Mouse (Mus musculus): ENCODE measurements around the gene Cycs. TPM values are rescaled to one million over a fixed set of nuclear protein-coding genes. Genes with fewer than 3 reads are reported as not detected.
A peak's percentile ranks its signal among the peaks of the same experiment; 100 is the strongest.

Cycs gene
- polyA plus RNA-seq (2014; fragmentation: Nextera tagmentation; extraction: Ambion mirVana) = 168 and 176 TPM in 2 replicates

DNA sequence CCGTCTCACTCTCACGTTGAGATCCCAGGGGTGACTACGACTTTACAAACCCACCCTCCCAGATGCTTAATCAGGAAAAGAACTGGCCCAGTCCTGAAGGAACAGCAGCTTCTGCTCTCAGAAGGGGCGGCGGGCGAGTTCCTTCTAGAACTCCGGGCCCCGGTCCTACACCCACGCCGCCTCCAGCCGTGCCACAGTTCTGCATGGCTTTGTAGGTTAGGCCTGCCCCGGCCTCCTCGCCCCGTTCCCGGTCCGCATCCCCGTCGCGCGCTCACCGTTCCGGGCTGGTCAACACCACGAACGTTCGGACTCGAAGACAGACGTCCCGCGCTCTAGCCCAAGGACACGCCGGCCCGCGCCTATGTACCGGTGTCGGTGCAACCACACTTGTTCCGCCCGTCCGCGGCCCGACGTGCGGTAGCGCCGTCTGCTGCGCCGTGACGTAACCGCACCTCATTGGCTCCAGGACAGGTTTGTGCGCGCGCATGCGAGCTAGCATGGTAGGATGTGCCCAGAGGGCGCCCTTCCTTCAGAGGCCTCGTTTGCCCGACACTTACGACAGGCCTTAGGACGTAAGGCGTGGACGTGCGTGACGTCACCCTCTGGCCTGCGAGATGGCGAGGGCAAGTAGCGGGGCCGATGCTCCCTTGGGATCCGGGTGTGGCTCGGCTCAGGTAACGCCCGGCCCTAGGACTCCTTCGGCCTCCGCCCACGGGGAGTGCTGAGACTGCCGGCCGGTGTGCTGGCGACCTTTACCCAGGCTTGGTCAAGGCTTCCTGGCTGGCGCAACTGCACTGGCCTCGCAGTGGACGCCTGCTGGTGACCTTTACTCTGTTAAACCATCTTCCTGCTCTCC is at the start of gene Cycs:
Gene Cycs, minus strand, starts transcription at position 398 of the 856 bp plus-strand sequence.
- peak; percentile 97 for ATAC-seq (replicated peaks; ENCODE audit: insufficient number of reproducible peaks, low FRiP score, low TSS enrichment)
- WGBS (ENCODE audit: insufficient replicate concordance) = under 1% methylated on average over 78 of the region's 78 CpGs
- H3K4me1 ChIP-seq (ENCODE audit: control insufficient read depth, insufficient read depth, low read length) = 0 out of 2 replicates have a peak, but pooled peaks cover 2% of the 10 kb centered on the region

DNA sequence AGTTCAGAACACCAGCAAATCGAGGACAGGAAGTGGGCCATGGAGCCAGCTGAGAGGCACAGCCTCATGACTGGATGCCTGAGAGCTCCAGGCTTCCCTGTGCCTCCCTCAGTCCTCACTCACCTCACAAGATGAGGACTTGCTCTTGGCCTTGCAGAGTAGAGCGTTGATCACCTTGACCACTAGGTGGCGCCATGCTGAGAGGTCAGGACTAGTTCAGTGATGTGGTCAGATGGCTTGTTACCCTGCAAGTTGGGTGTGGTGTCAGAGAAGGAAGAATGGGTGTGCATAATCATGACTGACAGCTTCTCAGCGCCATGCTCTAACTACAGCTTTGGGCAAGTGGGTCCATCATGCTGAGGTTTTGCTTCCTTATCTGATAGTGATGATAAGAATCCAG is 35.3 kb upstream of the Cycs start:
- 29% methylated on average over 4 of the region's 4 CpGs for WGBS (ENCODE audit: insufficient replicate concordance)
- H3K9ac ChIP-seq (ENCODE audit: low read depth, low read length) = no peak overlapping the region
- no peak overlapping the region for H3K4me3 ChIP-seq (ENCODE audit: low read depth, low read length)
- no peaks in the 10 kb centered on the region for H3K9me3 ChIP-seq (replicated peaks; ENCODE audit: control insufficient read depth, low read length)
- H3K27ac ChIP-seq (ENCODE audit: low read depth, low read length) = no peak overlapping the region
- H3K36me3 ChIP-seq (ENCODE audit: control insufficient read depth, insufficient read depth, low read length) = no peaks in the 10 kb centered on the region
- no peak for ATAC-seq (replicated peaks; ENCODE audit: insufficient number of reproducible peaks, low FRiP score, low TSS enrichment)
- H3K4me2 ChIP-seq = no peak overlapping the region
- H3K4me1 ChIP-seq (ENCODE audit: control insufficient read depth, insufficient read depth, low read length) = no peaks in the 10 kb centered on the region
- no peaks in the 10 kb centered on the region for H3K27me3 ChIP-seq (ENCODE audit: control insufficient read depth, insufficient read depth, low read length)

More for the DNA sequence above, at the start of gene Cycs:
- Histone ChIP-seq H3K4me3 (ENCODE audit: low read depth, low read length) (peak within 1 kb of the TSS; percentile 73), H3K9me3 (replicated peaks; ENCODE audit: control insufficient read depth, low read length) (no peaks in the 10 kb centered on the region), H3K27ac (ENCODE audit: low read depth, low read length) (peak within 1 kb of the TSS; percentile 84), H3K9ac (ENCODE audit: low read depth, low read length) (peak within 1 kb of the TSS; percentile 82), H3K36me3 (ENCODE audit: control insufficient read depth, insufficient read depth, low read length) (0 out of 2 replicates have a peak, but pooled peaks cover 2% of the 10 kb centered on the region), H3K27me3 (ENCODE audit: control insufficient read depth, insufficient read depth, low read length) (no peaks in the 10 kb centered on the region), H3K4me2 (peak within 1 kb of the TSS; percentile 83)

DNA sequence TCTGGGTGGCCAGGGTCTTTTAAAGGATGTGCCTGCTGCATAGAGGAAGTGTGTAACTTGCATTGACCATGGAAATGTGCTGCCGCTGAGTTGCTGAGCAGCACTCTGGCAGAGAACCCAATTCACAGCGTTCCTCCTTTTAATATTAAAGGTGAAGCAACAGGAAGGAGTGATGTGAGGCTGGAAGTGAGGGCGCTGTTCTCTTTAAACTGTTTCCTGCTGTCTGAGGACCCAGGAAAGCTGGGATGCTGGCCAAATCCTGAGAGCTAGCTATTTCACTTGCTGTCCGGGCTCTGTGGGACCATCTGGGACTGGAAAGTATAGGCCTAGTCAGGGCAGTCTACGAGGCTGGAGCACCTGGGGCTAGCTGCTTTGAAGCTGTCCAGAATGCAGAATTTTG is 32.2 kb upstream of the Cycs start:
- Histone ChIP-seq H3K27ac (ENCODE audit: low read depth, low read length) (no peak overlapping the region), H3K4me1 (ENCODE audit: control insufficient read depth, insufficient read depth, low read length) (peaks cover 3% of the 10 kb centered on the region; the same call in 1 of the 2 replicates), H3K9me3 (replicated peaks; ENCODE audit: control insufficient read depth, low read length) (no peaks in the 10 kb centered on the region), H3K4me3 (ENCODE audit: low read depth, low read length) (no peak overlapping the region), H3K4me2 (no peak overlapping the region), H3K36me3 (ENCODE audit: control insufficient read depth, insufficient read depth, low read length) (peaks cover 3% of the 10 kb centered on the region; the same call in 1 of the 2 replicates), H3K9ac (ENCODE audit: low read depth, low read length) (no peak overlapping the region), H3K27me3 (ENCODE audit: control insufficient read depth, insufficient read depth, low read length) (no peaks in the 10 kb centered on the region)
- 67% methylated on average over 5 of the region's 5 CpGs for WGBS (ENCODE audit: insufficient replicate concordance)
- no peak for ATAC-seq (replicated peaks; ENCODE audit: insufficient number of reproducible peaks, low FRiP score, low TSS enrichment)

DNA sequence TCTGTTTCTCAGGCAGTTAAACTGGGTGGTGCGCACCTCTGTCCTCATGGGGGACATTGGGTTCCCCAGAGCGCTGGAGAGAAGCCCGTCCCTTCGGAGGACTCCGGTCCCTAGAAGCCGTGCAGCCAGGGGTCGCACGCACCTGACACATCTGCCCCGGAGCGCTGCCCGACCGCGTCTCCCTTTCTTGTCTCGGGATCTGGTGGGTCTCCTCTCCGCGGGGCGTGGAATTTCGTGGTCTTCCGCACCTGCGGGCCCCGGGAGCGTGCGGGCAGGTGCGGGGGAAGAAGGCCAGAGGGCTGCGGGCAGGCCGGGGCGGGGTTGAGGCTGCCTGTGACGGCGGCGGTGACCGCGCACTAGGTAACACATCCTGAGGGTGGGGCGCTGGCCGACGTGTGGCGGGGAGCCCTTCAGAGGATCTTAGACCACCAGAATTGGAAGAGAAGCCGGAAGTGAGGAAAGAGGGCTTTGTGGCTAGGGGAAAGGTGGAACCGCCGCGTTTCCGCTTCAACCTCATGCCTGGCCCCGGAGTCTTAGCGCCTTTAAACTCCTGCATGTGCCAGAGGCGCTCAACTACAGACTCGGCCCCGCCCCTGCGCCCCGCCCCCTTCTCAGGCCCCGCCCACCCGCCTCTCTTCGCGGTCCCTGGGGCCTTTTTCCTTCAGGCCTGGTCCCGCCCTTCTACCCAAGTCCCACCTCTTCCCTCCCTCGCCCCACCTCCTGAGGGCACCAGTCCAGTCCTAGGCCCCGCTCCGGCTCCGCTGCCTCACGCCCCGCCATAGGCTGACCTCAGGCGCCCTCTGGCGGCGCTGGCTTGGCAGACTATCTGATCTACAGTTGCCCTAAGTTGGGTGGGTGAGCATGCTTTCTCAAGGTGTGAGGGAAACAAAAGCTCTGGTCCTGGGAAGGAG is 30.2 kb upstream of the Cycs start, which contains the start of gene 4921507P07Rik:
Gene 4921507P07Rik, minus strand, starts transcription at position 332 of the 911 bp plus-strand sequence.
- peaks cover 3% of the 10 kb centered on the region; the same call in 1 of the 2 replicates for H3K36me3 ChIP-seq (ENCODE audit: control insufficient read depth, insufficient read depth, low read length)
- H3K4me3 ChIP-seq (ENCODE audit: low read depth, low read length) = peak within 1 kb of the TSS; percentile 69
- no peaks in the 10 kb centered on the region for H3K9me3 ChIP-seq (replicated peaks; ENCODE audit: control insufficient read depth, low read length)
- H3K9ac ChIP-seq (ENCODE audit: low read depth, low read length) = peak within 1 kb of the TSS; percentile 79
- peaks cover 3% of the 10 kb centered on the region; the same call in 1 of the 2 replicates for H3K4me1 ChIP-seq (ENCODE audit: control insufficient read depth, insufficient read depth, low read length)
- peak within 1 kb of the TSS; percentile 41; the same call in 1 of the 2 replicates for H3K27ac ChIP-seq (ENCODE audit: low read depth, low read length)
- H3K27me3 ChIP-seq (ENCODE audit: control insufficient read depth, insufficient read depth, low read length) = no peaks in the 10 kb centered on the region
- WGBS (ENCODE audit: insufficient replicate concordance) = under 1% methylated on average over 54 of the region's 62 CpGs
- ATAC-seq (replicated peaks; ENCODE audit: insufficient number of reproducible peaks, low FRiP score, low TSS enrichment) = peak; percentile 96
- peak within 1 kb of the TSS; percentile 100 for H3K4me2 ChIP-seq

DNA sequence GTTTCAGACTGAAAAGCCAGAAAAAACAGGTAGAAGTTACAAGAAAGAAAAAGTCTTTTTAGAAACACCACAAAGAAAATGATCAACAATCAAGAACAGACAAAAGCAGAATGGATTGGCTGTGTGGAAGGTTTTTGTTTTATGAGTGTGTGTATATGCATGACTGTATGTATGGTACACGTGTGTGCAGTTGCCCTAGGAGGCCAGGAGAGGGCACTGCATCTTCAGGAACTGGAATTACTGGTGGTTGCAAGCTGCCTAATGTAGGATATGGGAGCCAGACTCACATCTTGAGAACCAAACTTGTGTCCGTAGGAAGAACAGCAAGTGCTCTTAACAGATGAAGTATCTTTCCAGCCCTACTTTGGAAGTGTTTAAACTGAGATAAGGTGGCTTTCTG is 28.0 kb upstream of the Cycs start:
- Histone ChIP-seq H3K27me3 (ENCODE audit: control insufficient read depth, insufficient read depth, low read length) (no peaks in the 10 kb centered on the region), H3K4me1 (ENCODE audit: control insufficient read depth, insufficient read depth, low read length) (peaks cover 3% of the 10 kb centered on the region; the same call in 1 of the 2 replicates), H3K9me3 (replicated peaks; ENCODE audit: control insufficient read depth, low read length) (no peaks in the 10 kb centered on the region), H3K27ac (ENCODE audit: low read depth, low read length) (no peak overlapping the region), H3K4me3 (ENCODE audit: low read depth, low read length) (no peak overlapping the region), H3K36me3 (ENCODE audit: control insufficient read depth, insufficient read depth, low read length) (peaks cover 3% of the 10 kb centered on the region; the same call in 1 of the 2 replicates), H3K4me2 (no peak overlapping the region), H3K9ac (ENCODE audit: low read depth, low read length) (no peak overlapping the region)
- 70% methylated on average over 2 of the region's 2 CpGs for WGBS (ENCODE audit: insufficient replicate concordance)
- ATAC-seq (replicated peaks; ENCODE audit: insufficient number of reproducible peaks, low FRiP score, low TSS enrichment) = no peak

DNA sequence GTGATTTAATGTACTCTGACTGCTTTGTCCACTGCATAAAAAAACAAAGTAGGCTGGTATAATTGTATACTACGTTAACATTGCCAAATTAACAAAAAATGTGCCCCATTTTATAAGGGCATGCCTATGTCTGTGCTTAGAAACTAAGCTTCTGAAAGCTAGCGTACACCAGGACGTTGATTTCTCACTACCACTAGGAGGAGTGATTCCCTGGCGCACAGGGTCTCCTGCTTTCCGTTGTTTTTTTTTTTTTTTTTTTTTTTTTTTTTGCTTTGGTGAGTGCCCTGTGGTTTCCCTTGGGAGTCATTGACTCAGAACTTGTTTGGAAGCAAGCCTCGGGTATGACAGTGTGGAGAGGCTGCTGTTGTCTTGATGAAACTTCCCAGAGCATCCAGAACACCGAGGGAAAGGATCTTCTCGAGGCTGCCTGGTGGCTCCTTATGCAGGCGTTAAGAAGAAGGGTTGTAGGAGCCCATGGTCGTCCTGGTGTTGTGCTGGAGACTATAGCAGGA is 27.1 kb upstream of the Cycs start:
- ATAC-seq (replicated peaks; ENCODE audit: insufficient number of reproducible peaks, low FRiP score, low TSS enrichment) = no peak
- Histone ChIP-seq H3K27ac (ENCODE audit: low read depth, low read length) (no peak overlapping the region), H3K9ac (ENCODE audit: low read depth, low read length) (no peak overlapping the region), H3K4me3 (ENCODE audit: low read depth, low read length) (no peak overlapping the region), H3K4me2 (no peak overlapping the region), H3K36me3 (ENCODE audit: control insufficient read depth, insufficient read depth, low read length) (peaks cover 3% of the 10 kb centered on the region; the same call in 1 of the 2 replicates), H3K9me3 (replicated peaks; ENCODE audit: control insufficient read depth, low read length) (no peaks in the 10 kb centered on the region), H3K4me1 (ENCODE audit: control insufficient read depth, insufficient read depth, low read length) (peaks cover 3% of the 10 kb centered on the region; the same call in 1 of the 2 replicates), H3K27me3 (ENCODE audit: control insufficient read depth, insufficient read depth, low read length) (no peaks in the 10 kb centered on the region)
- 56% methylated on average over 10 of the region's 10 CpGs for WGBS (ENCODE audit: insufficient replicate concordance)

DNA sequence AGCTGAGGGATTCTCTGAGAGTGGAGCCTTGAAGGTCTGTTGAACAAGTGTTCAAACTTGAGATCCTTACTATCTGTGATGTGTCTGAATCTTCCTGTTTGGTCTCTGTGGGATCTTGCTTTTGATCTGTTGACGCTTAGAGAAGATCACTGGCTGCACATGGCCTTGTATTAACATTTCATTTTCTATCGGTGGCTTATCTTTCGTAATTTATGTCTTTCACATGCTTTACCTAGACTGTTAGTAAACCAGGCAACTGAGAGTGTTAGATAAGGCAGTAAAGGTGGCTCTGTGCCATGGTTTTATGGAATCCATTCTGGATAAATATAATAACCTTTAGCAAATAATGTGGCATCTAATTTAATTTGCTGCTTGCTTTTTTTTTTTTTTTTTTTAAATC is 23.9 kb upstream of the Cycs start:
- Histone ChIP-seq H3K4me1 (ENCODE audit: control insufficient read depth, insufficient read depth, low read length) (0 out of 2 replicates have a peak, but pooled peaks cover 2% of the 10 kb centered on the region), H3K27me3 (ENCODE audit: control insufficient read depth, insufficient read depth, low read length) (no peaks in the 10 kb centered on the region), H3K36me3 (ENCODE audit: control insufficient read depth, insufficient read depth, low read length) (peaks cover 3% of the 10 kb centered on the region; the same call in 1 of the 2 replicates), H3K27ac (ENCODE audit: low read depth, low read length) (no peak overlapping the region), H3K4me3 (ENCODE audit: low read depth, low read length) (no peak overlapping the region), H3K4me2 (no peak overlapping the region), H3K9me3 (replicated peaks; ENCODE audit: control insufficient read depth, low read length) (no peaks in the 10 kb centered on the region), H3K9ac (ENCODE audit: low read depth, low read length) (no peak overlapping the region)
- WGBS (ENCODE audit: insufficient replicate concordance) = 79% methylated on average over 3 of the region's 3 CpGs
- ATAC-seq (replicated peaks; ENCODE audit: insufficient number of reproducible peaks, low FRiP score, low TSS enrichment) = no peak

DNA sequence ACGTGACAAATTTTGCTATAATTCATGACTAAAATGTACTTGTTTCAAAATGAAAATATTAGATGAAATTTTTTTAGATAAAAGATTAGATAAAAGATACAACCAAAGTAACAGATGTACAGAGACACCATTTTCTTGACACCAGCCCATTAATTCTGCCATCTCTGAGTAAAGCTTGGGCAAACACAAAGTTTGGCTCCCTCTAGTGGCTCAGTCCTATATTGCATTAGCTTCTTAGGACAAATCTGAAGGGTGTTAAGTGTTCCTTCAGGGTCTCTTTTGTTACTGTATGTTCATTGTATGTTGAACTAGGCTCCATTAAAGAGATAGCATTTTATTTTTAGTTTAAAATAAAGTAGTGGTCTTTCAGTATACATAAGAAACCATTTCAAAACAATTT is 21.9 kb upstream of the Cycs start:
- H3K4me3 ChIP-seq (ENCODE audit: low read depth, low read length) = no peak overlapping the region
- no peaks in the 10 kb centered on the region for H3K36me3 ChIP-seq (ENCODE audit: control insufficient read depth, insufficient read depth, low read length)
- no peaks in the 10 kb centered on the region for H3K9me3 ChIP-seq (replicated peaks; ENCODE audit: control insufficient read depth, low read length)
- WGBS (ENCODE audit: insufficient replicate concordance) = 91% methylated on average over 1 of the region's 1 CpGs
- no peak overlapping the region for H3K27ac ChIP-seq (ENCODE audit: low read depth, low read length)
- H3K9ac ChIP-seq (ENCODE audit: low read depth, low read length) = no peak overlapping the region
- no peak for ATAC-seq (replicated peaks; ENCODE audit: insufficient number of reproducible peaks, low FRiP score, low TSS enrichment)
- H3K4me1 ChIP-seq (ENCODE audit: control insufficient read depth, insufficient read depth, low read length) = 0 out of 2 replicates have a peak, but pooled peaks cover 2% of the 10 kb centered on the region
- H3K4me2 ChIP-seq = no peak overlapping the region
- no peaks in the 10 kb centered on the region for H3K27me3 ChIP-seq (ENCODE audit: control insufficient read depth, insufficient read depth, low read length)

All from heart, embryonic 11.5 days (tissue).